Mouse (Mus musculus) heart, adult 2 months (tissue): ENCODE results near the gene Snap47.
"Not testable (repeated sequence)": the region's sequence is repeated elsewhere in the genome, so short reads cannot be mapped to it uniquely, and the experiment has no call there.

ENCODE experiments used
- CTCF ChIP-seq: fragments of 200-600 bp; IDR thresholded peaks from 2 replicates; pipeline ENCODE4 v1.8.1; 2022; ENCODE audit warnings: antibody characterized with exemption, mild to moderate bottlenecking, moderate library complexity
- EP300 ChIP-seq: fragments of 200-500 bp; IDR thresholded peaks from 2 replicates; pipeline ENCODE4 v1.6.1; 2011; ENCODE audit warnings: low read depth, low read length, control low read depth; ENCODE audit not compliant: insufficient read depth

GRCm38 (mm10) chr11:59367955-59368354, 83.0 kb downstream of the Snap47 start:
- not testable (repeated sequence) for TF ChIP-seq CTCF, EP300
